Mouse (Mus musculus) ES-E14 (cell line): ENCODE results near the gene Mrpl39. TPM values are rescaled to one million over a fixed set of nuclear protein-coding genes. Genes with fewer than 3 reads are reported as not detected.

Experiments
- DNase-seq: peaks from one replicate; pipeline ENCODE4 v3.0.0-alpha.2; 2013; ENCODE audit warnings: low read depth, low spot score
- H3K27ac ChIP-seq: 2 replicates; pipeline ENCODE4 v1.5.1; 2012; ENCODE audit warnings: low read depth, mild to moderate bottlenecking, low read length, moderate library complexity, mixed read lengths; ENCODE audit not compliant: poor library complexity, insufficient read depth, severe bottlenecking
- H3K36me3 ChIP-seq: 2 replicates; pipeline ENCODE4 v1.6.1; 2012; ENCODE audit warnings: mild to moderate bottlenecking, low read length, moderate library complexity, mixed read lengths; ENCODE audit not compliant: control insufficient read depth, poor library complexity, insufficient read depth, severe bottlenecking
- H3K4me1 ChIP-seq, 2 experiments: fragments of 150-350 bp in 1 of 2; sonication (generic) in 1 of 2; 2 replicates each; pipeline ENCODE4 v1.6.1; 2012; ENCODE audit warnings: low read length in 2 of 2, mild to moderate bottlenecking in 1 of 2, mixed read lengths in 1 of 2; ENCODE audit not compliant: control insufficient read depth in 2 of 2, insufficient read depth in 2 of 2, poor library complexity in 1 of 2
- H3K4me3 ChIP-seq, 2 experiments: fragments of 150-350 bp in 1 of 2; sonication (generic) in 1 of 2; 2 replicates each; pipeline ENCODE4 v1.5.1; 2012; ENCODE audit warnings: low read length in 2 of 2, low read depth in 1 of 2, mild to moderate bottlenecking in 1 of 2, mixed read lengths in 1 of 2; ENCODE audit not compliant: insufficient read depth in 1 of 2, poor library complexity in 1 of 2, severe bottlenecking in 1 of 2
- H3K9ac ChIP-seq: 2 replicates; pipeline ENCODE4 v1.6.1; 2012; ENCODE audit warnings: low read depth, mild to moderate bottlenecking, low read length, mixed read lengths; ENCODE audit not compliant: poor library complexity, insufficient read depth, severe bottlenecking
- H3K9me3 ChIP-seq: fragments of 150-350 bp; sonication (generic); 2 replicates; pipeline ENCODE4 v1.6.1; 2012; ENCODE audit warnings: low read depth, mild to moderate bottlenecking, low read length; ENCODE audit not compliant: control insufficient read depth, insufficient read depth
- CHD2 ChIP-seq: IDR thresholded peaks from 2 replicates; pipeline ENCODE4 v1.6.1; 2014; ENCODE audit warnings: mild to moderate bottlenecking, low read depth, low read length, inconsistent platforms
- HCFC1 ChIP-seq: IDR thresholded peaks from 2 replicates; pipeline ENCODE4 v1.6.1; 2012; ENCODE audit warnings: low read length, inconsistent platforms, borderline replicate concordance; ENCODE audit not compliant: insufficient read depth
- MAFK ChIP-seq: IDR thresholded peaks from 2 replicates; pipeline ENCODE4 v1.6.1; 2014; ENCODE audit warnings: mild to moderate bottlenecking, low read depth, low read length, inconsistent platforms; ENCODE audit not compliant: insufficient read depth
- ZC3H11A ChIP-seq: IDR thresholded peaks from 2 replicates; pipeline ENCODE4 v1.6.1; 2012; ENCODE audit warnings: low read depth, mild to moderate bottlenecking, inconsistent platforms, low read length, borderline replicate concordance
- ZNF384 ChIP-seq: IDR thresholded peaks from 2 replicates; pipeline ENCODE4 v1.6.1; 2012; ENCODE audit warnings: low read depth, low read length, inconsistent platforms
- in situ Hi-C, 2 experiments: fragments of 600-800 bp; cut with MboI; formaldehyde crosslinking; loops; one replicate each; pipeline ENCODE4 v1.15.1; 2025; ENCODE audit warnings: low sequenced_read_pairs in 2 of 2, inconsistent platforms in 1 of 2; ENCODE audit not compliant: unreplicated experiment in 2 of 2
- total RNA-seq: library from RNA; depleted of rRNA; stranded (reverse); fragments of 300-350 nt; gene quantifications from 2 replicates; pipeline ENCODE4 v1.2.3, GENCODE M21; 2012

Mrpl39 gene
- total RNA-seq, 1 experiment: 66.3 TPM

GRCm38 (mm10) chr16:84767956-84768355, 32.4 kb upstream of the Mrpl39 start:
- Histone ChIP-seq H3K9me3 (no peaks in the 10 kb centered on the region), H3K9ac (no peak overlapping the region), H3K4me3 (no peak overlapping the region), H3K36me3 (no peaks in the 10 kb centered on the region), H3K4me1 (peaks cover 2 to 8% of the 10 kb centered on the region in 2 experiments), H3K27ac (peak overlapping the region; percentile 73; the same call in 1 of the 2 replicates)
- in situ Hi-C loops: no loop called here
- TF ChIP-seq ZC3H11A (no peak), MAFK (no peak), HCFC1 (no peak), ZNF384 (no peak), CHD2 (no peak)
- no peak for DNase-seq

GRCm38 (mm10) chr16:84745721-84746306, 10.3 kb upstream of the Mrpl39 start:
- no peak for DNase-seq
- H3K9me3 ChIP-seq: no peaks in the 10 kb centered on the region
- H3K27ac ChIP-seq: no peak overlapping the region
- H3K9ac ChIP-seq: no peak overlapping the region
- H3K36me3 ChIP-seq: no peaks in the 10 kb centered on the region
- TF ChIP-seq ZNF384: no peak
- no peak for TF ChIP-seq MAFK
- no peak for TF ChIP-seq CHD2
- H3K4me3 ChIP-seq: no peak overlapping the region
- H3K4me1 ChIP-seq: no peaks in the 10 kb centered on the region
- in situ Hi-C loops: no loop called here

DNA sequence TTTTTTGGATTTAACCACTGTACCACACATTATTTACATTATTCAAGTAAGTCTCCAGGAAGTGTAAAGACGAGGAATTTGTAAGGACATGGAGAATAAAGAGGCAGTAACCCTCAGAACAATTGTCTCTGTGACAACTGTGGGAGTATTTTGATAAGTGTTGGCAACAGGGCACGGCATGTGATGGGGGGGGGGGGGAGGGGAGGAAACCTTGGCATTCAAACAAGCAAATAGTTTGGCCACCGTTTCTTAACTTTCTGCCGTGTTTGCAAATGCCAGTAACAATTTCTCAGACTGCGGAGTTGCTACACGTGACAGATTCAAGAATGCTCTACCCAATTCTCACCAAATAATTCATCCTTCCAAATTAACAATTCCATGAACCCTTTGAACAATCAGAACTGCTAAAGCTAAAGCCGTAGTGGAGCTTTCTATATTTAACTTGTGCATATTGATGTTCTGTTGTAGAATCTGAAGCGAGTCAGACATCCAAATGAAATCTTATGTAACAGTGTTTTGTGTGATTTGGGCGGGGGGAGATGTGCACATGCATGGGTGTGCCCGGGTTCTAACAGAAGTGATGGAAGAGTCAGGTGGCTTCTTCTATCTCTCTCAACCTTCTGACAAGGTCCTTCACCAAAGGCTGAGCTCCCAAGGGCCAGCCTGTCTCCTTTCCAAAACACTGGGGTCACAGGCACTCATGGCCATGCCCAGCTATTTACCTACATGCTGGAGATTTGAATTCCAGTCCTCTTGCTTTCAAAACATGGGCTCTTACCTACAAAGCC, 9.4 kb upstream of the Mrpl39 start:
- in situ Hi-C loops: no loop called here
- H3K36me3 ChIP-seq: no peaks in the 10 kb centered on the region
- no peak for TF ChIP-seq MAFK
- no peak for TF ChIP-seq ZC3H11A
- no peak for TF ChIP-seq CHD2
- no peak for TF ChIP-seq HCFC1
- no peak for TF ChIP-seq ZNF384
- no peak overlapping the region for H3K27ac ChIP-seq
- no peaks in the 10 kb centered on the region for H3K9me3 ChIP-seq
- no peaks in the 10 kb centered on the region for H3K4me1 ChIP-seq
- H3K9ac ChIP-seq: no peak overlapping the region
- DNase-seq: no peak
- H3K4me3 ChIP-seq: no peak overlapping the region

DNA sequence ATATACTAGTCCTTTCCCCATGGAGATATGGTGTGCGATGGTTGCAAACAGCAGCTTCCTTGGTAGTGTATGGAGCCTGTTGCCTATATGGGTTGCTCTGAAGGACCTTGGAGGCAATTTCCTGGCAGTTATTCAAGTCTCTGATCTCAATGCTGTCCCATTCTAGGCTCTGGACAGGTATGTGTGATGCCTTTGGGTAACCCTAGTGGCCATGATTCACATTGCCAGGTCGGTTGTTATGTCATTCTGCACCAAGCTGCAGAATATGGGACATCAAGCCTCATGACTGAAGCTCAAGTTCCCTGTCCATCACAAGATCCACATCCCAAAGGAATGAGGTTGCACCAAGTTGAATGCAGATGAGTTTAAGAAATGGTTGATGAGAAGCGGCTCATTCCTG, 1.8 kb upstream of the Mrpl39 start:
- no peak overlapping the region for H3K9ac ChIP-seq
- peaks cover 2% of the 10 kb centered on the region; the same call in 1 of the 2 replicates for H3K36me3 ChIP-seq
- DNase-seq: peak; percentile 6
- H3K9me3 ChIP-seq: no peaks in the 10 kb centered on the region
- H3K27ac ChIP-seq: no peak overlapping the region
- H3K4me3 ChIP-seq: no peak overlapping the region
- in situ Hi-C loops: loop anchor here in 1 of 2 experiments (10.0 kb wide), 1 partner anchor 97 kb away; the partner anchor contains the start of genes Atp5j and Gabpa
- H3K4me1 ChIP-seq: peaks cover 1 to 2% of the 10 kb centered on the region in 2 experiments; a peak in 2 of 4 replicates
- TF ChIP-seq CHD2 (no peak), ZNF384 (no peak)
